Mouse (Mus musculus) right cerebral cortex, postnatal 36 days (tissue): ENCODE data around the gene Jak1.

Experiments
- DNase-seq, 2 experiments: peaks; one replicate each; pipeline ENCODE4 v3.0.0; 2022; ENCODE audit warnings: low spot score in 2 of 2, mixed read lengths in 1 of 2

Gene Jak1

DNA sequence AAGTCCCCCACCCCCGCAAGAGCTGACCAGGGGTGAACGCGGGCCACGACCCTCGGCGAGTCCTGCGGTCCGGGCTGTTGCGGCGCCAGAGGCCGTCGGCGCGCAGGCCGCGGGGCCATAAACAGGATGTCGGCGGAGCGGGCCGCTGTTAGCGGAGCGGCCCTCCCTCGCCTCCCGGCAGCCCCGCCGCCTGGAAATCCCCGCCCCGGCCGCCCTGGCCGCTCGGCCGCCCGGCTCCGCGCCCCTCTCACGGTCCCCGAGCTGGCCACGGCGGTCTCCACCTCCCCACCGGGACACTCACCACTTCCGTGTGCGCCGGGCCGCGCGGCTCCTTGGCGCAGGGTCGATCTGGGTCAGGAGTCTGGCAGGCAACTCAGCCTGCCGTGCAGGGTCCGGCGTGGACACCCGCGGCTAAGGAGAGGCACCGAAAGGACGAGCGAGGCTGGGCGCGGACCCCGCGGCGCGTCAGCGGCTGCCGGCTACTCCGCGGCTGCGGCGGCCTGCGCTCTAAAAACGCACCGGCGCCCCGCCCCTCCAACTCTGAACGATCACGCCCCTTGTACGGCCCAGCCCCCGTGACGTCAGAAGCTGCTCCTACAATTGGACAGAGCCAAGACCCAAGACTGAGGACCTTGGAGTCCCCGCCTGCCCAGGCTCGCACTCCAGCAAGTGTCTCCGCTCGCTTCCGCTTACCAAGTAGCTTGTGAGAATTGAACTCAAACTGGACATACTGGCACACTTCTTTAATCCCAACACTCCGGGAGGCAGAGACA is at the start of gene Jak1:
Jak1 (minus strand) TSS at position 542 of the 773 bp plus-strand sequence.
- peak; percentile 95 to 96 for DNase-seq

DNA sequence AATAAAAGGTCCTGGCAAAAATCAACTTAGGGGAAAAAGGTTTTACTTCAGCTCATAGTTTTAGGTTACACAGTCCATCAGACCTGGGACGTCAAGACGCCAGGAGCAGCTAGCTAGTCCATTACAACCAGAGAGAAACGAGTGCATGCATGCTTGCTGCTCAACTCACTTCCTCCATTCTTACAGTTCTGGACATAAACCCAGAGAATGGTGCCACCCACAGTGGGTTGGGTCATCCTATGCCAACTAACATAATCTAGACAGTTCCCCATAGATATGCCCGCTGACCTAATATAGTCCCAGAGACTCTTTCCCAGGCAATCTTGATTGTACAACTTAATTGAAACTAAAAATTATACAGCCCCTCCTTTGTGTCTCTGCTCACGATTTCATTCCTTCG is 47.0 kb upstream of the Jak1 start:
- DNase-seq = no peak

DNA sequence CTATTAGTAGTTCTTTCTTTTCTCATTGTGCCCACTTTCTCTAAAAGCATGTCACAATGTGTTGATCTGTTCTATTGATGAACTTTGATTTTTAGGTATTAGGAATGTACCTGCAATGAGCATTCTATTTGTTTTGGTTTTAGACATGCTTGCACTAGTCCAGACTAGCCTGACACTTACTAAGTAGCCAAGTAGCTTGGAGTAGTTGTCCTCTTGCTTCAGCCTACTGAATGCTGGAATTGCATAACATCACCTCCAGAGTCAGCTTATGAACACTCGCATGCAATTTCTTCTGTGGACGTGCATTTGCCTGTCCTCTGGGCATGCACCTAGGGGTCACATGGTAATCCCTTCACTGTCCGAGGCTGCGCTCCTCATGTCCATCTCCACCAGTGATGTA is 43.1 kb upstream of the Jak1 start:
- no peak for DNase-seq

DNA sequence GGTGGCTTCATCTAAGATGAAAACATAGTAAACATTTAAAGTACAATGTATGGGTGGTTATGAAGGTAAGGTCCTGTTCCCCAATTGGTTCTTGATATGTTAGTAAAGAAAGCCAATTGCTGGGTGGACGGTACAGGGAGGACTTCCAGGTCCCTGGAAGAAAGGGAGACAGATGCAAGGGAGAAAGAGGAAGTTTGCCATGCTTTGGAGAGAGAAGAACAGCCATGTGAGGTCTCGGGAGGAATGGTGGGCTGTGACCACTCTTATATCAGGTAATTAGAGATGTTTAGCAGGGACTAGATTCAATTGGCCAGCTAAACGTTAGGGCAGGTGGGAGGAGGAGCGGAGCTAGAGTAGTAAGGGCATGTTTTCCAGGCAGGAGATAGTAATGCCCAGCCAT is 42.2 kb upstream of the Jak1 start:
- no peak for DNase-seq

DNA sequence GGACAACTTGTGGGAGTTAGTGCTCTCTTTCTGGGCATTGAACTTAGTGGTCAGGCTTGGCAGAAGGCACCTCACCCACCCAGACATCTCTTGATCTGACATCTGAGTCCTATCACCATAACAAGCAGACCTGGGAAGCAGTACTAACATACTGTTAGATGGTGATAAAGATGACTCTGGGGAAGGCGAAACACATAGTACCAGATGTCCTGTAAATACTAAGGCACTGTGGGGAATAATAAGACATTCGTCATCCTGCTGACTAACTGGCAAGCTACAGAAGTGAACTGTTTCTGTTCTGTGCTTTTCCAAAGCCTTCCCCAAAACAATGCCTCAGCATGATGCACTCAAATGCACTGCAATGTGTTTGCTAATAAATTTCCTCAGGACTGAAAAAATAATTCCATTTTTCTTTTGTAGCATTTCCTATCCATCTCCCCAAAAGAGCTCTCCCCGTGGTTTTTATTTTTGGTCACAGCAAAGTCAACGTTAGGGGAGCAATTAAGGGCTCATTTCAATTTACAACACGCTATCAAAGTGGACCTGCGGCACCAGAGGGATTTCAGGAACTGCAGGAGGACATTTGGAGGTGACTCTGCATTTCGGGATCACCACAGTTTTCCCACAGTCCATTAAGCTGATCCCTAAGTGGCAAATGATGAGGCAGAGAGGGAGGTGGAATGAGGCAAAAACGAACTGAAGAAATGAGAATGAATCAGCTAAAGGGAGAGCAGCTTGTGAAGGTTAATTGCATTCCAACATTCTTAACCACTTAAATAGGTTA is 41.2 kb upstream of the Jak1 start:
- no peak for DNase-seq

DNA sequence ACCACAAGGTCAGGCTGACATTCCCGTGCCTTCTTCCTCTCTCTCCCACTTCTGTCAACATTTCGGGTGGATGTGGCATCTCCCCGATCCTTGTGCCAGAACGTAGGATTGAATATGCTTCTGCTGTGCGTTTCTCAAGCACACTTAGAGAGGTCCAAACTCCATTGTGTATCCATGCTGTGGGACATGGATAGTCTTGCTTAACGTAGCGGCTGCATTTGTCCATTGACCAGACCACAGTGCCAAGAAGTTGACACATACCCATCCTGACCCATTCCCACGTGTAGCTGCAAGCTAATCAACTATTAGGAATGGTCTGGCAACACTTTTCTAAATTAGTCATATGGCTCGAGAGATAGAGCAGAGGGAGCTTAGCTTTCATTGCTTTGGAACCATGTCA is 40.0 kb upstream of the Jak1 start:
- DNase-seq = no peak

DNA sequence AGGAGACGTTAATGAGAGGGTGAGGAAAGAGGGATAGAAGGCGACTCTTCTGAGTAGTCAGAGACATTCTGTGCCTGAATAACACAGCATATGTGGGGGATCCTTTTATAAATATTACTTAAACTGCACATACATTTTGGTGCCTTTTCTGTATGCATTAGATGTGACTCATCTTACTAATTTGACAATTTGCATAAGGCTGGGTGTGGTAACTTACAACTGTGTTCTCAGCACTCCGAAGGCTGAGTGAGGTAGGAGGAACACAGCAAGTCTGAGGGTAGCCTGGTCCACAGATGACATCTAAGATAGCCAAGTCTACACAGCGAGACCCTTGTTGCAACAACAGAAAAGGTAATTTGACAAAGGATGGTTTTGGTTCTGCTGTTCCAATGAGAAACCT is 39.0 kb upstream of the Jak1 start:
- no peak for DNase-seq

DNA sequence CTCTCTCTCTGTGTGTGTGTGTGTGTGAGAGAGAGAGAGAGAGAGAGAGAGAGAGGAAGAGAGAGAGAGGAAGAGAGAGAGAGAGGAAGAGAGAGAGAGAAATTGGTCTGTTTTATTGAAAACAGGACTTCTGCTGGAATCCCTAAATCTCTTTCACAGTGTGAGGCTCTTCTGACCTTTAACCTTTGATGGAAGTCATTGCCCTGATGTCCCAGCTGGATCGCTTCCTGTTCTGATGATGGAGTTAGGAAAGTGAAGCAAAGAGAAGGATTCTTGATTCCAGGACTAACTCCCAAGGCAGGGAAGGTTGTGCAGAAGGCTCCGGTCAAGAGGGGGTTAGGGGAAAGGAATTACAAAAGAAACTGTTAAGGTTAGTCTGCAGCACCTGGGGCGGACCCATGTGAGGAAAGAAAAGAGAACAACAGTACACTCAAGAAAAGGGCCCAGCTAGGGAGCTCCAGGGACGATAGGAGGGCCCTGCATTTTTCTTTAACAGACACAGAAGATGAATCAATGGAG is 35.4 kb upstream of the Jak1 start:
- no peak for DNase-seq

DNA sequence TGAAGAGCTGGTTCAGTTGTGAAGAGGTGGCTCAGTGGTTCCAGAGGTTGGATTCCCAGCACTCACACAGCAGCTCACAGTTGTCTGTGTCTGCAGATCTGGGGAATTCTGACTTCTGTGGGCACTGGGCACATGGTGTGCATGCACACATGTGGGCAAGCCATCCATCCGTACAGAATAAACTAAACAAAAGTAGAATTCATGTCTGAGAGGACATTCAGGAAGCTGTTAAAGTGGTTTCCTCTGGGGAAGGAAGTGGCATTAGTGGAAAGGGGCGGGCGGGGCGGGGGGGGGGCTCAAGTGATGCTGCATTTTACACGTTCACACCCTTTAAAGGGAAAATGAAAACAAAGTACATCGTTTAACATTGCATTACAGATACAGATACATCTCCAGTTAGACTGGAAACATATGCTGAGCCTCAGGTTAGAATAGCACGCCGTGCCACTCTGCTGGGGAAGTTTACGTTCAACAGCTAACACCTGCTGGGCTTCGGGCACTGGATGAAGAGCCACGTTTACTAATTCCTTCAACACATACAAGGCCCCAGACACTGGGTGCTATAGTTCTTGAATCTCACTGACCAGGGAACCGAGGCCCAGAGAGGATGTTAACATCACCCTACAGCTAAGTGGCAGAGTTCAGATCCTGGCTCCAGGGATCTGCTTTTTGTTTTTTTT is 33.4 kb upstream of the Jak1 start:
- DNase-seq = no peak

DNA sequence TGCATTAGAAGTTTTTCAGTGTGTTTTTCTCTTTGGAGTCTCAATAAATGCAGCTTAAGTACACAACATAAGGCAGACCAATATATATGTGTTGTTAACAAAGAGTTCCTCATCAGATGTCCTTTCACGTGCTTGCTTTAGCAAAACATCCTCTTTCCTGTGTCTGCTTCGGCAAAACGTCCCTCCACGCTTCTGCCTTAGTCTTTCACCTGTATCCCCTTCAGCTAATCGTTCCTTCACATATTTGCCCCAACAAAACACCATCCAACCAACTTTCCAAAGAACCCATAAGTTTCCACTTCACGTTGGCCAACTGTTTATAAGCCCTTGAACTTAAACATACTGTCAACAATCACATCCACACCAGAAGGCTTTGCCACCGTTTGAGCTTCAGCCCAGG is 31.8 kb upstream of the Jak1 start:
- no peak for DNase-seq

DNA sequence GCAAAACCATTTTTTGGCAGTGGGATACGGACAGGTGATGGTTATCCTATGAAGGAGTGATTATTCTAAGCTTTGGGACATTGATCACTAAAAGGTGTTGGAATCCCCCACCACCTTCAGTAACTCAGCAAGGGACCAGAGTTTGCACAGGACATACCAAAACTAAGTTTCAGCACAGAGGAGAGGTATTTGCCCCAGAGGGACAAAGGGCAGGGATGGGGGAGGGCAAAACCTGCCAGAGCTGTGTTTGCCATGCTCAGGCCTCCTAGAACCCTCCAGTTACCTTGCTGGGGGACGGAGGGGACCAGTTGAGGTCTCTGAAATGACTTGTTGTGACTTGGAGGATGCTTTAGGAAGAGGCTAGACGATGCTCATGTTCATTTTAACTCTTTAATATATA is 30.7 kb upstream of the Jak1 start:
- no peak for DNase-seq

DNA sequence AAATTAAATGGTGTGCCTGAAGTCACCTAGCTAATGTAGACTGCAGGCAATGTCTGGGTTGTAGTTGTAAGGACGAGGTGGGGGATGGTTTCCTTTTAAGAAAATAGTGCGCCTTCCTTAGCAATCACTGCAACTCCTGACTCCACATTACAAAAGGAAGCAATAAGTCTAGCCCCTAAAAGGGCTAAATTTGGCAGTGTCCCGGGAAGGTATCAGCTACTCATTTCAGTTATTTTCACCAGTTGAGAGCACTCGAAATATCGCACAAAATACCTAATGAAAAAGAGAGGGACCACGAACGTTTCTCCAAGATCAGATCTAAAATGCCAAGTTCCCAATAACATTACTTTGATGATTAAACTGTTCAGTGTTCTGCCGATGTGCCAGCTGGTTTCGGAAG is 28.6 kb upstream of the Jak1 start:
- DNase-seq = no peak

DNA sequence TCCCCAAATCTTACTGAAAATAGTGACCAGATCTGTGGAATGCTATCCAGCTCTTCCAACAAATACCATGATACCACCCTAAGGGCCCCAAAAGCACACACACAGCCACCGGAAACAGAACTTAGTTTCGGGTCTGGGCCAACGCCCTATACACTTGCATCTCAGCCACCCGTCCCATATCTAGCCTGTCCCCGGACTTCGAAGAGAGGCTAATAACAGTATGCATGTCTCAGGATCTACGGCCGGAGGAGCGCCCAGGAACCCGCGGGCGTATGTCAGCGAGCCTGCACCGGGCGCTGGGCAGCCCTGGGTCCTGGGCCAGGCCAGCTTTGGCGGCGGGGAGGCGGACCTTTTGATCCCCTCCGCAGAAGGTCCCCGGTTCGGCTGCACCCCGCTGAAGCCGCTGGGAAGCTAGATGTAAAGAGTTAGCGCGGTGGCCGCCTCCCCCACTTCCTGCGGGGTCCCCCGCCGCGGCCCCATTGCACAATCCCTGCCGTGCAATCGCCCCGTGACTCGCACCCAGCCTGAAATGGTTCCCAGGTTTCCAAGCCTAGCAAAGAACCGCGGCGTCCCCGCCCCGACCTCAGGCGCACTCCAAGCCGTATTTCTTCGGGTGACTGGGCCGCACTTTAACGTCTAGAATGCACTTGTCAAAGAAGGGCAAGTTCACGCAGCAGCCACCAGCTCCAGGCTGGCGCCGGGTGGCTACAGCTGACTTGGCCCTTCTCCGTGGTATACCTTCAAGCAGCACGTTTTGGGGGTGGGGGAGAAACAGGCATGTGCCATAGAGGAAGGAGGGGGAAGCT is 27.9 kb upstream of the Jak1 start:
- DNase-seq = no peak

DNA sequence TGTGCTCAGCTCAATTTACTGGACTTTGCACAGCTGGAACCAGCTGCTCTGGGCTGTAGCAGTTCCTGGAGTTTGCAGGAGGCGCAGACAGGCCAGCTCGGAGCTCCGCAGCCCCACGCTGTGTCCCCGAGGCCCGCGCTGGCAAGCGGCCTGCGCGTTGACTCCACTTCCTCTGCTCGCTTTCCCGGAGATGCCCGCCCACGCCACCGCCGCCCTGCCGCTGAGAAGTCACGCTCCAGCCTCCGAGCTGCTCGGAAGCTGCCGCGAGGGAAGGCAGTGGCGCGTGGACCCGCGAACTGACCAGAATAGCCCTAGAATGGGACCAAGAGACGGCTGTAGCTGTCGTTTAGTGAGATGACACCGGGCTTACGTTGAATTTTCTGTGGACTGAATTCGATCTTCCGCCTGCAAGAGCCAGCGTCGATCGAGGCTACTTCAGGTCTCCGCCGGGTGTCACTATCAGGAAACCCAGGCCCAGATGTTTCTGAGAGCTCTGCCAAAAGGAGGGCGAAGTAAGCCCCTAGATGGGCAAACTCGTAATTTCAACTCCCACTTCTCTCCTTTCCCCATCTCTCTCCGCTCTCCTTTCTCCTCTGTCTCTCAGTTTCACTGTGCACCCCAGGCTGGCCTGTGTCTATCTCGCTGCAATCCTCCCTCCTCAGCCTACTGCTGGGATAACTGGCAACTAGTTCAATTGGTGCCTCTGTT is 27.1 kb upstream of the Jak1 start:
- DNase-seq = peak; percentile 79 to 80

DNA sequence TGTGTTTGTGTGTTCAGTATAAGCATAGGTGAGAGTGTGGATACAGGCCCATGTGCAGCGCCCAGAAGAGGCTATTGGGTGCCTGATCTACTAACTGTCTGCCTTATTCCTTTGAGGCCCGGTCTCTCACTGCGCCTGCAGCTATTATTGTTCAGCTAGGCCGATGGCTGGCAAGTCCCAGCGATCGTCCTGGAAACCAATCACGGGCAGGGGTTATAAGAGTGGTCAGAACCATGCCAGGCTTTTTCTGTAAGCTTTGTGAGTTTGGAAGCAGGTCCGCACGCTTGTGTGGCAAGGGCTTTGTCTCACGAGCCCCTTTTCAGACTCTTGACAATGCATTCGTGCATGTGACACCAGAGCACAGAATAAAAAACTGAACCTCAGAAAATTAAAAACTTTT is 23.2 kb upstream of the Jak1 start:
- DNase-seq = no peak

DNA sequence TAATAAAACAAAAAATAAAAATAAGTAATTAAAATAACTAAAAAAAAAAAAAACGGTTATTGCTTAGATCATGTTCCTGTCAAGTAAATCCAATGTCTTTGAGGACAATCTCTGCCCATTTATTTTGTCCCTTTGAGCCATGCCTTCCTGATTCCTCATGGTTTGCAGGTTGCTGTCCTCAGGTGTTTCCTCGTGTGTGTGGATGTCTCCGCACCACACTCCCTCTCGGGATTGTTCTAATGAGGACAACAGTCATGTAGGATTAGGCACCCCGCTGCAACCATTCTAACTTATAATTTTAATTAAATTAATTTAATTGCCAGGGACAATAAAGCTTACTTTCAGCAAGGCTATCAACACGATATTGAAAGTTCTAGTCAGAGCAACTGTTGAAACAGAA is 21.5 kb upstream of the Jak1 start:
- no peak for DNase-seq

DNA sequence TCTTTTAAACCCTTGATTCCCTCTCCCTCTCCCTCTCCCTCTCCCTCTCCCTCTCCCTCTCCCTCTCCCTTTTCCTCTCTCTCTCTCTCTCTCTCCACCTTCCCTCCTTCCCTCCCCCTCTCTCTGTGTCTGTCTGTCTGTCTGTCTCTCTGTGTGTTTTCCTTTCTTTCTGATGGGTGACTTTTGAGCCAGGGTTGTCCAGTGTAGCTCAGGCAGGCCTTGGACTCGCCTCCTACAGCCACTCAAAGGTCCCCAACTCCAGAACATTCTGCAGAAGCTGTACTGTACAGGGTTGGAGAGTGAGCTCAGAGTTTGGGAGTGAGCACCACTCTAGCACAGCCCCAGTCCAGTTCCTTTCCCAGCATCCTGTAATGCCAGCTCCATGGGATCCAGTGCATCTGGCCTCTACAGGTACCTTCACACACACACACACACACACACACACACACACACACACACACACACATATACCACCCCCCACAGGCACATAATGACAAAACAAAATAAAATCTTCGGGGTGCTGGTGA is 20.9 kb upstream of the Jak1 start:
- DNase-seq = no peak

DNA sequence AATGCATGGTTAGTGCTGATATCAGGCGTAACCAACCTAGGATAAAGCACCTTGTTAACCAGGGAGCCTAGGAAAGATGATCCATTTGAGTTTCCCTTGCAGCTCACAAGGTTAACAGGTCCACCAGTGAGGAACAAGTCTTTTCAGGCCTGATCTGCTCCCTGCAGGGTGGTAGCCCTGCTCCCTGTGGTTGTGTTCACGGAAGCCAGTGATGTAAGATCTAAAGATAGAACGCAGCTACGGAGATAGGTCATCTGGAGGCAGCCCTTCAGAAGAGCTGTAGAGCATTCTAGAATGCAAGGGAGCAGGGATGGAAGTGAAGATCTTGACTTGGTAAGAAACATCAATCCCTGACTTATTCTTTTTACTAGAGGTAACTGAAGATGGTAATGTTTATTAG is 18.9 kb upstream of the Jak1 start:
- DNase-seq = no peak

DNA sequence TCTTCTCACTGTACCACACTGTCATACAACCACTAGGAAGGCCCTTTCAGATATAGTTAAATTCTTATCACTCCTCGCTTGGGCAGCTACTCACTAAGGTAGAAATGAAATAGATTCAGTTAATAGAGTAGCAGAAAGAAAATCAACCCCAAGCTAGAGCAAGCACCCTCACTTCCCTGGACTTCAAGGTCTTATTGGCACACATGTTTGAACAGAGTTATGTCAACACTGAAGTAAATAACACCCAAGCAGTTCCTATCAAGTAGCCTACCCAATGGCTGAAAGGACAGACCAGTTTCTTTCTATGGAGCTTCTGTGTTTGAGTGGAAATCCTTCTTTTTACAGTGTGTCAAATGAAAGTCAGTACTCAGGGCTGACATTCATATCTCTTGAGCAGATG is 17.2 kb upstream of the Jak1 start:
- no peak for DNase-seq

DNA sequence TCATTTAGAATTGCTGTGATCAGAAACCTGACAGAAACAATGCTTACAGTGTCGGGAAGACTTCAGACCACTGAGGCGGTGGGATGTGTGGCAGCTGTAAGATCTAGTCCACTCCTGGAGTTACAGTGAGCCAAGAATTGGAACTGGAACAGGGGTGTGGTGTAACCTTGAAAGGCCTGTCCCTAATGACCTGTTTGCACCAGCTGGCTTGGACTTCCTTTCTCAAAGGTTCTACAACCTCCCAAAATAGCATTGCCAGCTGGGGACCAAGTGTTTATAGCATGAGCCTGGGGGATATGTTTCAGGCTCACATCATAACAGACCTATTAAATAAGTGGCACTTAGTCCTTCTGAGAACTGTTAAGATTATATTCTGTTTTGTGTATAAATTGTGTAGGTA is 15.0 kb upstream of the Jak1 start:
- DNase-seq = no peak
